Mouse (Mus musculus) c-Kit-positive CD71-positive TER-119-negative erythroid progenitor cells, embryonic 14.5 days (primary cell): Measurements from ENCODE around the gene Phox2a.
A peak's percentile ranks its signal among the peaks of the same experiment; 100 is the strongest.

Source experiments
- DNase-seq: peaks from one replicate; pipeline ENCODE4 v3.0.0-alpha.2; 2013; ENCODE audit warnings: low read depth

Gene Phox2a

DNA sequence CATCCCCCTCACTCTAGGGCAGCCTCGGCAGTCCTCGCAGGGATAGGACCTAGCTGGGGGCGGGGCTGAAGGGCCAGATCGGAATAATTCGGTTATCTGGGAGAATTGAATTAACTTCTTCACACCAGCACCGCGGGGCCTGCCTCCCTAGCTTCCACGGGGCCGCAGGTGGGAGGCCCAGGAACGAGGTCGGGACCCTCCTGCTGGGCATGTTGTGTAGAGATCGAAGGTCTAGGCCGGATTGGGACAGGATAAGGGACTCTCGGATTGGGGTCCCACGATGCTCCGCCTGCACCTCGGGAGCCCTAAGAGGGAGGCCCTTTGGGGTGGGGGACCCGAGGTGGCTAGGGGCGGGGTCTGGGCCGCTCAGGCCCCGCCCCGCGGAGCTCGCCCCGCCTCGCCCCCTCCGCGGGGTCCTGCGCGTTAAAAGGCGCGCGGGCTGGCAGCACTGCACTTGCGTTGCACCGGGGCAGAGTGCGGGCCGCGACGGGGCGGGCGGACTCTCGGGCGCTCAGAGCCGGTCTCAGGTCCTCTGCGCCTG lies at the start of gene Phox2a:
Phox2a (plus strand) TSS at position 453 of the 541 bp plus-strand sequence.
- DNase-seq: no peak

- no peak for DNase-seq
These were observed 48.1 kb upstream of the Phox2a start for GRCm38 (mm10) chr7:101770051-101770450.

GRCm38 (mm10) chr7:101771604-101772003 lies 46.5 kb upstream of the Phox2a start:
- DNase-seq: no peak

DNA sequence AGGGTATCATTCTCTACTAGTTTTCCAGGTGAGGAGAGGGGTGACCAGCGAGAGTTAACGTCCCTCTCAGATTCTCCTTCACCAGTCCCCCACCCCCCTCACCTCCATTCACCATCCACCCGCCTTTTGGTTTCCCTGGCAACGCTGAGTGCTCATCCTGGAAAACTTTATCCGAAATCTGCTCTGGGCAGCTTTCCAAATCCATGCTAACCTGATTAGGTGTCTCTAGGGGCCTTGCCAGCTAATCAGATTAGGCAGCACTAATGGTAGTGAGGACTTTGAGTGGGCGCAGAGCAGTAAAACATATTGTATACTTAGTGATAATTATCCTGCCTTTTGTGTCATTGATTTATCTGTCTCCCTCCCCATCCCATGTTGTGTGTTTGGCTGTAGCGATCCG lies 45.4 kb upstream of the Phox2a start:
- no peak for DNase-seq

GRCm38 (mm10) chr7:101777053-101777452 lies 41.1 kb upstream of the Phox2a start:
- no peak for DNase-seq

- no peak for DNase-seq
These were observed 2.4 kb downstream of the Phox2a start for GRCm38 (mm10) chr7:101820295-101821030.

- DNase-seq: no peak
These were observed 3.7 kb downstream of the Phox2a start for GRCm38 (mm10) chr7:101821571-101822501.

GRCm38 (mm10) chr7:101822836-101823757 lies 5.0 kb downstream of the Phox2a start:
- DNase-seq: no peak

DNA sequence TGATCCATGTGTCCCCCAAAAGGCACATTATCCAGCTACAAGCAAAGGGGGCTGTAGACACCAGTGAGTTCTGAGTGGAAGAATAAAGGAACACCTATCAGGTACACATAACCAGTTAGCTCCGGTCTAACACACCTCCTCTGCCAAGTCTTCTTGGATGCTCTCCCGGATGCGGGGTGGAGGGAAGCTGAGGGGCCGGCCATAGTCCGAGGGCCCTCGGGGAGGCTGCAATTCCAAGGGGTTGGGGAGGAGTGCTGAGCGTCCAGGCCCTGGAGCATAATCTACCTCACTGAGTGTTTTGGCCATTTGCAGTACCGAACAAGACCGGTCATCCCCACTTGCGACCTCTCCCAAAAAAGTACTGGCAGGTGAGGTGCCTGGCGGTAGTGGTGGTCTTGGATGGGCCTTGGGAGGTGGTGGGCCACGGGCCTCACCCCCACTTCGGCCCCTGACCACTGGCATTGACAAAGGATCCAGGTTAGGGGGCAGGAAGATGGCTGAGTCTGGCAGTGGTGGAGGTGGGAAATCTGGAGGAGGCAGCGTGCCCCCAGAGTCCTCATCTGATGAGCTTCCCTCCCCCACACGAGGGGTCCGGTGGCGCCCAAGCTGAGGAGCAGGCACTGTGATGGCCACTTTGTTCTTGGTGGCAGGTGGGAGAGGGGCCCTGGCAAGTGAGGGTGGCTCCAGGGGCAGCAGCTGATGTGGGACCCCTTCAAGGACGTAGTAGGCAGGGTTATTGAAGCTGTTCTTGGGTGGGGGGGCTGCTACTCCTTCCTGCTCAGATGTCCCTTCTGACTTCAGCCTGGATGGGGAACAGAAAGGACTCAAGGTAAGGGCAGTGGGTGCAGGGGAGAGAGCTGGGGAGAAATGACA lies 5.9 kb downstream of the Phox2a start:
- no peak for DNase-seq

DNA sequence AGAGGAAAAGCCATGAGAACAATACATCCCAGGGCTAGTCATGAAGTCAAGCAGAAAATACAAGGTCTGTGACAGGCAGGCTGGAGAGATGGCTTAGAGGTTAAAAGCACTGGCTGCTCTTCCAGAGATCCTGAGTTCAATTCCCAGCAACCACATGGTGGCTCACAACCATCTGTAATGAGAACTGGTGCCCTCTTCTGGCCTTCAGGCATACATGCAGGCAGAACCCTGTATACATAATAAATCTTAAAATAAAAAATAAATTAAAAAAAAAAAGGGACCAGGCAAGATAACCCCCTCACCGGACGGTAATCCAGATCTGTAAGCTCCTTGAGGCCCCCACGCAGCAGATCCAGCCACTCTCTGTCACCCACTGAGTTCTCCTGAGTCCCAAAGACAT lies 12.3 kb downstream of the Phox2a start:
- DNase-seq: no peak

GRCm38 (mm10) chr7:101831437-101831836 lies 13.3 kb downstream of the Phox2a start:
- no peak for DNase-seq

DNA sequence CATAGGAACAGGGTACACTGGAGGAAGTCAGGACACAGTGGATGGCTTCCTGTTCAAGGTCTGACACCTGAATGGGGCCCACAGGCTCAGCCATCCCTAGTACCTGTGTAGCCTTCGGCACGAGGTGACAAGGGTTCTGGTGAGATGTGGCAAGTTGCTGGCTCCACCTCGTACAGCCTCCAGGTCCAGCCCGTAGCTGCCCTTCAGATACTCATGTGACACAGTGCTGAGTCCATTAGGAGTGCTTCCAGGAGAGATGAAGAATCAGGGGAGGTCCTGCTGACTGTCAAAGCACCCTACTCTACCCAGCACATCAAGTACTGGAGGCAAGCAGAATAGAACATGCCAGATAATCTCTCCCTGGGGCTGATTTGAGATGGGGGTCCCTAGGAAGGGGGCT lies 14.3 kb downstream of the Phox2a start:
- no peak for DNase-seq

DNA sequence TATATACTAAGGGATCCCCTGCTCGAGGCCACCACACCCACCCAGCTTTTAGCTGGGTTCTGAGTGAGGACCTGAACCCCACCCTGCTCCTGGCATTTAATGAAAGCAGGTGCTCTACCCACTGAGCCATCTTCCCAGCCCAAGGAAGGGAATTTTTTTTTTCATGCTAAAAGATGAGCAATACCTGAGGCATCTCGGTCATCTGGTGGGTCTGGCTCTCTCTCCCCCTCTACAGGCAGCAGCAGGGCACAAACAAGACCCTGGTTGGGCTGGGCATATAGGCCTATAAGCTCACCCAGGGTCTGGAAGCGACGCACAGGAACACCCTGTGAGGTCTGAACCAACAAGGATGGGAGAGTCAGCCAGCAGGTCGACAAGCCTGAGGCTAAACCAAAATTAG lies 15.2 kb downstream of the Phox2a start:
- DNase-seq: no peak

- no peak for DNase-seq
These were observed 15.9 kb downstream of the Phox2a start for GRCm38 (mm10) chr7:101833916-101834584.

- no peak for DNase-seq
These were observed 16.8 kb downstream of the Phox2a start for GRCm38 (mm10) chr7:101834903-101835302.

- DNase-seq: no peak
These were observed 17.5 kb downstream of the Phox2a start for GRCm38 (mm10) chr7:101835457-101836109.

DNA sequence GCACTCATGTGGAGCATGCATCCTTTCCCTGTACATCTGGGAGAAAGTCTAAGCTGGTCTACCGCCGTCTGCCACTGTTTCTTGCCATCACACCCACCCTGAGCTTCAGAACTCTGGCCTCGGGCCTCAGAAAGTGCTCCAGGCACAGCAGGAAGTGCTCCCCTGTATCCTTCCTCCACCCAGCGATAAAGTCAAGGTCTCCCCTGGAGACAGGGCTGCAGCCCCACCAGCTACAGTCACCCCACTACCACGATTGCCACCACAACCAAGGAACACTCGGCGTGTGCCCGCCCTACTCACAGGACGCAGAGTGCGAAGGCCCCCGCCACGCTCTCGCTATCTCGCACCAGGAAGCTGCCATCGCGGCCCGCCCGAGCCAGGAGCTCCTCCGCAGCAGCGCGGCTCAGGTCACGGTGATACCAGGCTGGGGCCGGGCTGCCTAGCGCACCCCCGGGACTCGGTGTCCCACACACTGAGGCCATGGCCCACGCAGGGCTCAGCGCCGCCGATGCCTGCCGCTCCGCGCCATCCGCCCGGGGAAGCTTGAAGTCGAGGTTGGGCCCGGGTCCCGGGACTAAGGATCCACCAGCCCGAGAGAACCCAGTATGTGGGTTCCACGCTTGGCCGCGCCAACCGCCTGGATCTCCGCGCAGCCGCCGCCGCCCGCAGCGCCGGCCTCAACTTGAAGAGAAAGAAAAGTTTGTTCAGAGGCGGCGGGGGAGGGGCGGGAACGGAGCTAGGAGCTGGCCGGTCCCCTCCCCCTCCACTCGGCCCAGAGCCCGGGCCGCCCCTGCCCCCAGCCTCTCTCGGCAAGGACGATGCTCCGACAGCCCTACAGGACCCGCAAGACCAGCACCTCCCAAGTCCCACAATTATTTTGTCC lies 18.4 kb downstream of the Phox2a start:
- peak; percentile 17 for DNase-seq

- no peak for DNase-seq
These were observed 19.1 kb downstream of the Phox2a start for GRCm38 (mm10) chr7:101837154-101837605.
